Mouse (Mus musculus) neural tube, embryonic 11.5 days (tissue): ENCODE measurements at regions not wholly inside any gene's neighbourhood (a gene's known extent, or its start where the extent isn't known, plus 50 kb on each side); places are given as distances from the start of the nearest gene placed in this dataset.

Source experiments
- ATAC-seq: fragments of 200-750 bp; cut with Nextera tagmentation; 2 replicates; pipeline ENCODE4 v1.8.0; 2017; ENCODE audit warnings: moderate number of reproducible peaks, mild to moderate bottlenecking, moderate TSS enrichment, moderate library complexity; ENCODE audit not compliant: insufficient read depth, low FRiP score, low TSS enrichment
- DNase-seq: peaks from one replicate; pipeline ENCODE4 v3.0.0-alpha.2; 2015; ENCODE audit warnings: low spot score
- H3K27ac ChIP-seq: fragments of 300-500 bp; sonication (generic); 2 replicates; pipeline ENCODE4 v1.5.1; 2014; ENCODE audit warnings: low read depth, mild to moderate bottlenecking, low read length
- H3K27me3 ChIP-seq: fragments of 300-500 bp; sonication (generic); 2 replicates; pipeline ENCODE4 v1.6.1; 2014; ENCODE audit warnings: mild to moderate bottlenecking, low read length, mixed read lengths; ENCODE audit not compliant: control insufficient read depth, insufficient read depth
- H3K36me3 ChIP-seq: fragments of 300-500 bp; sonication (generic); 2 replicates; pipeline ENCODE4 v1.6.1; 2014; ENCODE audit warnings: mild to moderate bottlenecking, low read length, moderate library complexity, mixed read lengths; ENCODE audit not compliant: control insufficient read depth, insufficient read depth
- H3K4me1 ChIP-seq: fragments of 300-500 bp; sonication (generic); 2 replicates; pipeline ENCODE4 v1.6.1; 2014; ENCODE audit warnings: low read length, mixed read lengths; ENCODE audit not compliant: control insufficient read depth, insufficient read depth
- H3K4me2 ChIP-seq: fragments of 300-500 bp; sonication (generic); 2 replicates; pipeline ENCODE4 v1.6.1; 2014; ENCODE audit warnings: low read depth, mild to moderate bottlenecking, moderate library complexity
- H3K4me3 ChIP-seq: fragments of 300-500 bp; sonication (generic); 2 replicates; pipeline ENCODE4 v1.5.1; 2014; ENCODE audit warnings: low read depth, low read length
- H3K9ac ChIP-seq: fragments of 300-500 bp; sonication (generic); 2 replicates; pipeline ENCODE4 v1.6.1; 2014; ENCODE audit warnings: mild to moderate bottlenecking, low read length
- H3K9me3 ChIP-seq: fragments of 300-500 bp; sonication (generic); 2 replicates; pipeline ENCODE4 v1.6.1; 2016; ENCODE audit warnings: low read length; ENCODE audit not compliant: control insufficient read depth
- WGBS: fragments of 180-500 bp; shearing (Covaris S2); extraction: QIAGEN DNeasy Blood & Tissue Kit; methylation state at CpG from one replicate; pipeline ENCODE4 v1.1.7; 2014; 5-methylcytosine and 5-hydroxymethylcytosine counted together

- Histone ChIP-seq H3K27ac (no peak overlapping the region), H3K4me2 (no peak overlapping the region), H3K27me3 (no peaks in the 10 kb centered on the region), H3K9me3 (no peaks in the 10 kb centered on the region), H3K4me1 (no peaks in the 10 kb centered on the region), H3K36me3 (no peaks in the 10 kb centered on the region), H3K9ac (no peak overlapping the region), H3K4me3 (no peak overlapping the region)
- ATAC-seq: no peak
- 70% methylated on average over 3 of the region's 3 CpGs for WGBS
- no peak for DNase-seq
These were observed 104.8 kb upstream of the Sstr4 start for GRCm38 (mm10) chr2:148290326-148290725.

- no peak overlapping the region for H3K27ac ChIP-seq
- no peaks in the 10 kb centered on the region for H3K36me3 ChIP-seq
- H3K4me2 ChIP-seq: no peak overlapping the region
- DNase-seq (no peak), ATAC-seq (no peak)
- H3K9ac ChIP-seq: no peak overlapping the region
- H3K4me1 ChIP-seq: no peaks in the 10 kb centered on the region
- H3K9me3 ChIP-seq: no peaks in the 10 kb centered on the region
- H3K4me3 ChIP-seq: no peak overlapping the region
- no peaks in the 10 kb centered on the region for H3K27me3 ChIP-seq
- 95% methylated on average over 5 of the region's 5 CpGs for WGBS
These were observed 102.7 kb upstream of the Sstr4 start for GRCm38 (mm10) chr2:148292442-148292841.

DNA sequence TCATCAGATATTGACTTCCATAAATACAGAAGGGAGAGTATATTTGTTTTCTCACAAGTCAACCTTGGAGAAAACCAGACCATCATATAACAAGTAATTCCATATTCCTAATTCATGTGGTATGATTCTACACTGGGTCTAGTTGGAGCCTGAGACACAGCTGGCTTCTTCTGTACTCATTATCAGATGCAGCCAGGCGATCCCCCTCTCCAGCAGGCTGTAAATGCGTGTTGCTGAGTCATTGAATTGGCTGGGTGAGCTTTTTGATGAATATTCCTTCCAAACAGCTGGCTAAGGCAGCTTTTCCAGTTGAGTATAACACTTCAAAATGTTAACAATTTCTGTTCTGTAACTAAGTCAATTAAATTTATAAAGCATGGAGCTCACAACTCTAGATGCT lies 102.2 kb upstream of the Sstr4 start:
- Histone ChIP-seq H3K9ac (no peak overlapping the region), H3K4me3 (no peak overlapping the region), H3K9me3 (no peaks in the 10 kb centered on the region), H3K36me3 (no peaks in the 10 kb centered on the region), H3K27ac (no peak overlapping the region), H3K4me1 (no peaks in the 10 kb centered on the region), H3K27me3 (no peaks in the 10 kb centered on the region), H3K4me2 (no peak overlapping the region)
- ATAC-seq: no peak
- no peak for DNase-seq
- 59% methylated on average over 2 of the region's 2 CpGs for WGBS

DNA sequence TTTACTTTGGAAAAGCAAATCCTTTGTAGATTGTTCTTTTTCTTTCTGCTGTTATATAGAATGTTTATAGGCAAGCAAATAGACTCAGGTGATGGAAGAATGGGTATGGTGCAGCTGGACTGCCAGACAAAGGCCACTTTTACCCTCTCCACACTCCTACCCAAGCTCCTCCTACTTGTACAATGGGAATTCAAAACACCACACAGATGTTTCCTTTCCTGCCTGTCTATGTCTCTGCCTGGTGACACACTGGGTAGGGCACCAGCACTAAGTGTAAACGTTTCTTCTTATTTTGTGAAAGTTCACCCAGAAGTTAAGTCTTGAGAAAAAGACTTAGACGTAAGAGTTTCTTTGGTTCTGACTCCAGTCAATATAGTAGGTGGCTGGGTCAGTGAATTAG lies 94.3 kb upstream of the Sstr4 start:
- H3K4me2 ChIP-seq: no peak overlapping the region
- no peaks in the 10 kb centered on the region for H3K9me3 ChIP-seq
- DNase-seq: no peak
- no peak overlapping the region for H3K27ac ChIP-seq
- WGBS: 82% methylated on average over 2 of the region's 2 CpGs
- no peak for ATAC-seq
- no peaks in the 10 kb centered on the region for H3K36me3 ChIP-seq
- no peaks in the 10 kb centered on the region for H3K4me1 ChIP-seq
- H3K9ac ChIP-seq: no peak overlapping the region
- H3K4me3 ChIP-seq: no peak overlapping the region
- H3K27me3 ChIP-seq: no peaks in the 10 kb centered on the region

GRCm38 (mm10) chr2:148312255-148312654 lies 82.9 kb upstream of the Sstr4 start:
- no peak overlapping the region for H3K4me3 ChIP-seq
- no peaks in the 10 kb centered on the region for H3K4me1 ChIP-seq
- no peaks in the 10 kb centered on the region for H3K27me3 ChIP-seq
- ATAC-seq (no peak), DNase-seq (no peak)
- no peak overlapping the region for H3K27ac ChIP-seq
- H3K9ac ChIP-seq: no peak overlapping the region
- 87% methylated on average over 2 of the region's 2 CpGs for WGBS
- H3K36me3 ChIP-seq: no peaks in the 10 kb centered on the region
- H3K9me3 ChIP-seq: no peaks in the 10 kb centered on the region
- no peak overlapping the region for H3K4me2 ChIP-seq

DNA sequence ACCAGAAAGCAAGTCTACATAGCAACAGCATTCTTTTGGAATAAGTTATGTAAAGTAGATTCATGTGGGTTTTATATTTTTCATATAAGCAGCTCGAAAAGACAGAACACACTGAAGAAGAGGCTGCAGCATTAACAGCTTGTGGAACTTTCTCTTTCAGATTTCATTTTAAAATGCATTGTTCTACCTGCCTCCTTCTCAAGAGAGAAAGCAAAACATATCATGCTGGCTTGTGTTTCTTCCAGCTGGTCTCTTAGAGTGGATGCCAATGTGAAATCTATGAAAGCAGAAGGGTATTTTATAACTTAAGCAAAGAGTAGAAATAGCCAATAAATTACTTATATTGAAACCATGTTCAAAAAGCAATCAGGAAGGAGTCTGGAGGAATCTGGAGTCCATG lies 74.2 kb upstream of the Sstr4 start:
- Histone ChIP-seq H3K4me2 (no peak overlapping the region), H3K36me3 (no peaks in the 10 kb centered on the region), H3K4me1 (no peaks in the 10 kb centered on the region), H3K9me3 (no peaks in the 10 kb centered on the region), H3K27ac (no peak overlapping the region), H3K4me3 (no peak overlapping the region), H3K9ac (no peak overlapping the region), H3K27me3 (no peaks in the 10 kb centered on the region)
- no peak for ATAC-seq
- WGBS: 85% methylated on average over 1 of the region's 1 CpGs
- no peak for DNase-seq

- Histone ChIP-seq H3K27ac (no peak overlapping the region), H3K4me2 (no peak overlapping the region), H3K27me3 (no peaks in the 10 kb centered on the region), H3K9ac (no peak overlapping the region), H3K4me3 (no peak overlapping the region), H3K9me3 (no peaks in the 10 kb centered on the region), H3K4me1 (no peaks in the 10 kb centered on the region), H3K36me3 (no peaks in the 10 kb centered on the region)
- DNase-seq: no peak
- no peak for ATAC-seq
- 90% methylated on average over 3 of the region's 3 CpGs for WGBS
These were observed 69.8 kb upstream of the Sstr4 start for GRCm38 (mm10) chr2:148325362-148325761.

DNA sequence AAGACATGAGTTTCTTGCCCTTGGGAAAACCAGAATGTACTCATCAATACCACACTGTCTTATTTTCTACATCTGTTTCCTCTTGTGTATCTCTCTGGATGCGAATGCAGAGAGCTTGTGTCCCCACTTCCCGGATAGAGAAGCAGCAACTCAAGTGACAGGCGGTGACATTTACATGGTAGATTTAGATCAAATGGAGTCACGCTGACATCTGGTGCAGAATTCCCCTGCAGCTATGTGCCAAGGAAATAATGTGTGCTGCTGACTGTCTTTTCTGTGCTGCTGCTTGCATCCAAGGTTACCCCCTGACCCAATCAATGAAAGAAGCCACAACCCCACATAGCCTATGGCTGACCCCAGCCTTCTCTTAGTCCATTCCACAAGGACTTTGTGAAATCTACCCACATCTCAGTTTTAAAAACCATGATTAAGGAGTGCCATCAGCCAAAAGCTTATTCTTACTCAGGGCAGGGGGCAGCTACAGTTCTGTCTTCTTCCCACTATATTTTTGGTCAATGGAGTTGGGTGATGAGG lies 69.2 kb upstream of the Sstr4 start:
- Histone ChIP-seq H3K4me1 (no peaks in the 10 kb centered on the region), H3K4me2 (no peak overlapping the region), H3K4me3 (no peak overlapping the region), H3K9me3 (no peaks in the 10 kb centered on the region), H3K27ac (no peak overlapping the region), H3K27me3 (no peaks in the 10 kb centered on the region), H3K9ac (no peak overlapping the region), H3K36me3 (no peaks in the 10 kb centered on the region)
- 53% methylated on average over 4 of the region's 4 CpGs for WGBS
- ATAC-seq (no peak), DNase-seq (no peak)

DNA sequence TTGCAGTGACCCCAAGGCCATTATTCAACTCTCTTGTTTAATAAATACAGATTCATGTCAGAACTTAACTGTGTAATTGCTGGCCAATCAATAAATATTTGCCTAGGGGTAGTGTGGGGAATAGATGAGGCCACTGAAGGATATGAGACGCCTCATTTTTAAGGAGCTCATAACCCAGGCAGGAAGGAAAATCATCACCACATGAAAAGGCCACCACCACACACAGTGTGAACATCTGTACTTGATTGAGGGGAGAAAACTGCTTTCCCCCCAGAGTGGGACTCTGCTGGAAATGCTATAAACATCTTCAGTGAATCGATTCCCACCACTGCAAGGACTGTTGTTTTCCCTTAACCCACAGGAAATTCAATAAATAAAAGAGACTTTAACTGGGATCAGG lies 68.7 kb upstream of the Sstr4 start:
- ATAC-seq (peak; percentile 65), DNase-seq (no peak)
- no peaks in the 10 kb centered on the region for H3K27me3 ChIP-seq
- H3K9ac ChIP-seq: no peak overlapping the region
- no peaks in the 10 kb centered on the region for H3K9me3 ChIP-seq
- 47% methylated on average over 2 of the region's 2 CpGs for WGBS
- H3K36me3 ChIP-seq: no peaks in the 10 kb centered on the region
- H3K4me2 ChIP-seq: no peak overlapping the region
- H3K27ac ChIP-seq: no peak overlapping the region
- H3K4me3 ChIP-seq: no peak overlapping the region
- H3K4me1 ChIP-seq: no peaks in the 10 kb centered on the region
